Mouse (Mus musculus) heart, postnatal 0 days (tissue): ENCODE results near the gene Plcb1. TPM values are rescaled to one million over a fixed set of nuclear protein-coding genes. Genes with fewer than 3 reads are reported as not detected.
"Not testable (repeated sequence)": the region's sequence is repeated elsewhere in the genome, so short reads cannot be mapped to it uniquely, and the experiment has no call there.

Experiments
- ATAC-seq: fragments of 200-750 bp; cut with Nextera tagmentation; 2 replicates; pipeline ENCODE4 v1.8.0; 2017; ENCODE audit warnings: low read depth, moderate number of reproducible peaks, moderate library complexity; ENCODE audit not compliant: insufficient read depth
- DNase-seq: peaks from one replicate; pipeline ENCODE4 v3.0.0-alpha.2; 2016; ENCODE audit warnings: low spot score
- H3K27ac ChIP-seq: fragments of 300-500 bp; sonication (generic); 2 replicates; pipeline ENCODE4 v1.5.1; 2014; ENCODE audit warnings: low read depth, mild to moderate bottlenecking
- H3K27me3 ChIP-seq: fragments of 300-500 bp; sonication (generic); 2 replicates; pipeline ENCODE4 v1.6.1; 2014; ENCODE audit warnings: low read length, mixed read lengths; ENCODE audit not compliant: control insufficient read depth, insufficient read depth
- H3K36me3 ChIP-seq: fragments of 300-500 bp; sonication (generic); replicated peaks from 2 replicates; pipeline ENCODE4 v1.6.1; 2014; ENCODE audit warnings: low read length, mixed read lengths; ENCODE audit not compliant: control insufficient read depth, insufficient read depth
- H3K4me1 ChIP-seq: fragments of 300-500 bp; sonication (generic); 2 replicates; pipeline ENCODE4 v1.6.1; 2014; ENCODE audit warnings: antibody characterized with exemption; ENCODE audit not compliant: control insufficient read depth, insufficient read depth
- H3K4me2 ChIP-seq: fragments of 300-500 bp; sonication (generic); 2 replicates; pipeline ENCODE4 v1.6.1; 2014; ENCODE audit warnings: low read depth, mild to moderate bottlenecking, low read length, moderate library complexity
- H3K4me3 ChIP-seq: fragments of 300-500 bp; sonication (generic); 2 replicates; pipeline ENCODE4 v1.5.1; 2014; ENCODE audit warnings: low read depth, low read length
- H3K9ac ChIP-seq: fragments of 300-500 bp; sonication (generic); replicated peaks from 2 replicates; pipeline ENCODE4 v1.6.1; 2014; ENCODE audit warnings: low read depth, low read length, mixed read lengths
- H3K9me3 ChIP-seq: fragments of 300-500 bp; sonication (generic); replicated peaks from 2 replicates; pipeline ENCODE4 v1.6.1; 2016; ENCODE audit warnings: low read length; ENCODE audit not compliant: control insufficient read depth
- CTCF ChIP-seq: IDR thresholded peaks from 2 replicates; pipeline ENCODE4 v1.5.1; 2016; ENCODE audit warnings: antibody characterized with exemption, control low read depth, low read depth
- EP300 ChIP-seq: IDR thresholded peaks from 2 replicates; pipeline ENCODE4 v1.6.1; 2016; ENCODE audit warnings: antibody characterized with exemption, low read depth
- WGBS: fragments of 180-500 bp; shearing (Covaris S2); extraction: QIAGEN DNeasy Blood & Tissue Kit; methylation state at CpG from one replicate; pipeline ENCODE4 v1.1.7; 2014; 5-methylcytosine and 5-hydroxymethylcytosine counted together
- polyA plus RNA-seq: library from polyadenylated mRNA; unstranded; fragments of >200 nt; fragmentation: Nextera tagmentation; extraction: Ambion mirVana; gene quantifications from 2 replicates; pipeline ENCODE4 v1.2.1, GENCODE M21; 2015
- total RNA-seq: library from RNA; depleted of rRNA; stranded (reverse); fragments of >200 nt; gene quantifications from 2 replicates; pipeline ENCODE4 v1.2.3, GENCODE M21; 2014; ENCODE audit warnings: low replicate concordance

Gene Plcb1
- total and polyA plus RNA-seq, 2 experiments from 2014 or later, result 3.4 to 3.5 TPM

DNA sequence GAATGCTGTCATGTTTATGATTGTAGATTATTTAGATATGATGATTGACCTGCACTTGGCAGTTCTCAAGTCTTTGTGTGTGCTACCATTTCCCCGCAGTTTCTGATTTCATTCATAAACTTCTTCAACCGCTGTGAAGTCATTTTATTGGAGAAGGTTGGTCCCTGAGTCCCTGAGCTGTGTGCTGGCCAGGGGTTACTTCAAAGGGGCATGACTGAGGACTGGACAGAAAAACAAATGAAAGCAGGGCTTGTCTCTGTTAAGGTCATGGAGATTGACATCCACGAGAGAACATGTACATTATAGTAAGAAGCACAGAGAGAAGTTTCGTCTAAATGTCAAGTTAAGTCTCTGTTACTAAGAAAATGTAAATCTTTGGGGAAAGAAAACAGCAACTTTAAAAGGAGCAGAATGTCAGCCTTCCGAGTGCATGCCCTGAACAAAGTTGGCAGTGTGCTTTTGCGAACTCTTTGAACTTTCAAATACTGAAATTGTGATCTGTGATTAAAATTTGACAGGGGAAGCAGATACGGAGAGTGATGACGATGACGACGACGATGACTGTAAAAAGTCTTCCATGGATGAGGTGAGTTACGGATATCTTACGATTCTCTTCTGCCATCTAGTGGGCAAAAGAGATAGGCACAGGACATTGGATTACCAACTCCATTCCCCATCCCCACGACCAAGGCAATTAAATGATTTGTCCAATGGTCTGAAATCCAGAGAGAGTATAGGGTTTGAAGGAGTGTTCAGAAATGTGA lies 544.1 kb downstream of the Plcb1 start:
- peak; percentile 54 for DNase-seq
- H3K36me3 ChIP-seq, result no peaks in the 10 kb centered on the region
- H3K27me3 ChIP-seq, result no peaks in the 10 kb centered on the region
- ATAC-seq, result 0 out of 2 replicates have a peak, but pooled peaks have one; percentile 51
- WGBS, result 10% methylated on average over 14 of the region's 14 CpGs
- peak overlapping the region; percentile 42; the same call in 1 of the 2 replicates for H3K4me2 ChIP-seq
- no peak overlapping the region for H3K9ac ChIP-seq
- TF ChIP-seq EP300 (no peak), CTCF (peak; percentile 85)
- H3K4me1 ChIP-seq, result no peaks in the 10 kb centered on the region
- no peak overlapping the region for H3K27ac ChIP-seq
- H3K9me3 ChIP-seq, result no peaks in the 10 kb centered on the region
- no peak overlapping the region for H3K4me3 ChIP-seq

DNA sequence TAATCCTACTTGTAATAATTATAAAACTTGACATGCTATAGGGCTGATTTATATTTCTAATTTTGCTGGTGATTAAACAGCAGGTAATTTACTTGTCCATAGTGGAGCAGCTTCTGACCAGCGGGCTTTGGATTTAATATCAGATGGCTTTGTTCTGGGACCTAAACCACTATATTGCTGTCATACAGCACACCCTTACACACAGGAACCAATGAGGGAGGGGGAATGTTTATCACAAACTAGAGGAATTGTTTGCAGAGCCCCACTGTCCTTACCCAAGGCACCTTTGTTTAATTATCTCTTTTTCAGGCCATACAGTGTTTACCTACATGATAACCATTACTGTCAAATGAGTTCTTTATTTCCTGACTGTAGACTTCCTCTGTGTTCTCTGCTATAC lies 546.0 kb downstream of the Plcb1 start:
- H3K27me3 ChIP-seq, result no peaks in the 10 kb centered on the region
- H3K9me3 ChIP-seq, result no peaks in the 10 kb centered on the region
- ATAC-seq (no peak), DNase-seq (no peak)
- H3K4me3 ChIP-seq, result no peak overlapping the region
- no peaks in the 10 kb centered on the region for H3K4me1 ChIP-seq
- no peak overlapping the region for H3K4me2 ChIP-seq
- no peak overlapping the region for H3K9ac ChIP-seq
- TF ChIP-seq EP300 (no peak), CTCF (no peak)
- H3K36me3 ChIP-seq, result no peaks in the 10 kb centered on the region
- 83% methylated on average over 1 of the region's 1 CpGs for WGBS
- H3K27ac ChIP-seq, result no peak overlapping the region

DNA sequence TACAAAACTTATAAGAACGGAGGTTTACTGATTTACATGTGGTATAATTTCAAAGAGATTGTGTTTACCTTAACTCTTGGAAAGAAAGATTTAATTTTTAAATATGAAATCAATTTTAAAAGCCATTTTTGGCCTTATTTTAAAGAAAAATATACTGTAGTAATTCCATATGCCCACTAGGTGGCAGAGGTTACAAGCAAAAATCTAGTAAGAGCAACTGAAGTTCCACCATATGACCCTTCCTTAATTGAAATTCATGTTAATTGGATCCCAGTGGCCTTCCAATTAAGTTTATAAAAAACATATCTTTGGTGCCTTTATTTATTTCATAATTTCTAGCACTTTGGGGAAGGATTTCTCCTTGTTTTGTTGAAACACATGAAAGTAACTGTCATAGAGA lies 570.4 kb downstream of the Plcb1 start:
- Histone ChIP-seq H3K4me2 (no peak overlapping the region), H3K9ac (no peak overlapping the region), H3K27ac (no peak overlapping the region), H3K4me1 (no peaks in the 10 kb centered on the region), H3K4me3 (no peak overlapping the region), H3K27me3 (no peaks in the 10 kb centered on the region), H3K9me3 (no peaks in the 10 kb centered on the region), H3K36me3 (no peaks in the 10 kb centered on the region)
- DNase-seq (peak; percentile 53), ATAC-seq (no peak)
- 7% methylated on average over 1 of the region's 1 CpGs for WGBS
- TF ChIP-seq CTCF (peak; percentile 57), EP300 (no peak)

DNA sequence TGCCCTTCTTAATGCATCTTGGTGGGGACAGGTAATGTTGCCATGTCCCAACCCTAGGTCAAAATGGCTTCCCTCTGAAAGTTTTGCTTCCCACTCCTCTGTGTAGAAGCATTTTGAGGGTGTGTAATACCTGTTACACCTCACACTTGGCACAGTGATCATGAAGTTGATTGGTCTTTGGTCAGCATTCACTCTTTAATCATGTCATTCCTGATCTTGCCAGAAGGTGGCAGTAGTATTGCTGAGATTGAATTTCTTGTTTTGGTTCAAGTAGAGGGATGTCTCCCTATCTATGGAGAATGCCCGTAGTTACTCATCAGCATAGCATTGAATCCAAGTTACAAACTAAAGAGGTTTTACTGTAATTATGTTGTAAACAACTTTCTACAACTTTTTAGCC lies 575.9 kb downstream of the Plcb1 start:
- H3K4me3 ChIP-seq, result no peak overlapping the region
- no peaks in the 10 kb centered on the region for H3K4me1 ChIP-seq
- WGBS, result 9% methylated on average over 1 of the region's 1 CpGs
- no peaks in the 10 kb centered on the region for H3K27me3 ChIP-seq
- DNase-seq (peak; percentile 29), ATAC-seq (no peak)
- TF ChIP-seq EP300 (no peak), CTCF (peak; percentile 88)
- no peaks in the 10 kb centered on the region for H3K9me3 ChIP-seq
- no peak overlapping the region for H3K27ac ChIP-seq
- H3K36me3 ChIP-seq, result no peaks in the 10 kb centered on the region
- H3K9ac ChIP-seq, result no peak overlapping the region
- no peak overlapping the region for H3K4me2 ChIP-seq

DNA sequence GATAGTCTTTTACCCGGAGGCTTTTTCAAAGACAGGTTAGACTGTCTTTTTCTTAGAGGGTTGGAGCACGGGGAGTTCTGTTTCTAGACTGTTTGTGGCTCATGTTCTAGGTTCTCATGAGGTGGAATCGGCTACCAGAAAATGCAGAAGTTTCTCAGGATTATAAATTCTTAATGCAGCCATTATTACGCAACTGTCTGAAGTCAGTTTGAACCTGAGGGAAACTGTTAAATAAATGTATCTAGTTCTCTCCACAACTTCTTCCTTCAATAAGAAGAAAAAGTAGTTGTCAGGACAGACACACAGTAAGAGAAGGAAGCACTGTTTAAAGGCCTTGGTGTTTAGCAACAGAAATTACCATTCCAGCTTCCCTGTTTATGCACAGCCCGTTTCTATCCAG lies 577.1 kb downstream of the Plcb1 start:
- TF ChIP-seq EP300 (no peak), CTCF (no peak)
- no peaks in the 10 kb centered on the region for H3K9me3 ChIP-seq
- no peak overlapping the region for H3K4me3 ChIP-seq

DNA sequence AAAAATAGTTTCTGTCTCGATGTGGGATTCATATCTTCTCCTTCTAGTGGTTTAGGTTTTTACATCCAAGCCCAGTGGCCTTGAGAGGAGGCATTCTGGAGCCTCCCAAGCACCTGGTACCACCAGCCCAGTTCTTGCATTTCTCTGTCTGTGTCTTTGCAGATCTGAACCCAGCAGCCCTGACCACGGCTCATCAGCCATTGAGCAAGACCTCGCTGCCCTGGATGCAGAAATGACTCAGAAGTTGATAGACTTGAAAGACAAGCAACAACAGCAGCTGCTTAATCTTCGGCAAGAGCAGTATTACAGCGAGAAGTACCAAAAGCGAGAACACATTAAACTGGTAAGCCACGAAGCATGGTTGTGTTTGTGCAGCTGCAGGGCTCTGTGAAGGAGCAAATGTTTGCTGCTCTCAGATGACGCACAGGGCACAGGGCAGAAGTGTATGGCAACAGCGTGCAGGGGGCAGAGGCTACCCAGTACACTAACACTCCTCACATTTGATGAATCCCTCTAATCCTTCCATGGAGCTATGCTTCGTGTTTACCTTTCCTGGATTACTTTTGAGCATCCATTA lies 584.5 kb downstream of the Plcb1 start:
- Histone ChIP-seq H3K36me3 (no peaks in the 10 kb centered on the region), H3K4me3 (no peak overlapping the region), H3K9ac (no peak overlapping the region), H3K9me3 (no peaks in the 10 kb centered on the region), H3K27me3 (no peaks in the 10 kb centered on the region), H3K4me1 (no peaks in the 10 kb centered on the region), H3K4me2 (no peak overlapping the region), H3K27ac (no peak overlapping the region)
- DNase-seq (no peak), ATAC-seq (no peak)
- 66% methylated on average over 10 of the region's 10 CpGs for WGBS
- TF ChIP-seq CTCF (no peak), EP300 (no peak)

More for the DNA sequence above, 577.1 kb downstream of the Plcb1 start:
- ATAC-seq (no peak), DNase-seq (no peak)
- H3K27ac ChIP-seq, result no peak overlapping the region
- 83% methylated on average over 5 of the region's 5 CpGs for WGBS
- no peaks in the 10 kb centered on the region for H3K4me1 ChIP-seq
- H3K4me2 ChIP-seq, result no peak overlapping the region
- no peaks in the 10 kb centered on the region for H3K27me3 ChIP-seq
- H3K9ac ChIP-seq, result no peak overlapping the region
- no peaks in the 10 kb centered on the region for H3K36me3 ChIP-seq

DNA sequence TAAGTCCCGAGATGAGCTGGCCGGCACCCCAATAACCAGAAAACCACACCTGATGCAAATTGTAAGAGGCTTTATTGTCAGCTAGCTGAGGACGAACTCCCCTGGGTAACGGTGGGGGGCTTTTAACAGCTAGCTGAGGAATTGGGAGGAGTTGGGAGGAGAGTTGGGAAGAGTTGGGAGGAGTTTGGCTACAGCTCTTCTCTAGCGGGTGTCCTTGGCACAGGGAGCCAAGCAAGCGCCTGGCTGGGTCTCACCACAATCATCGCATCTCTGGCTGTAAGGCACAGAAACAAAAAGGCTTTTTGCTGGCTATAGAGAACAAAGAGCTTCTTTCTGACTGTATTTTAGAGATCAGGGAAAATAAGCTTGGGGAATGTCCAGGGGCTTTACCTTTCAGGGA lies 594.9 kb downstream of the Plcb1 start:
- not testable (repeated sequence) for H3K27ac ChIP-seq, H3K4me1 ChIP-seq, DNase-seq, H3K4me2 ChIP-seq, H3K36me3 ChIP-seq, H3K27me3 ChIP-seq, ATAC-seq, H3K9ac ChIP-seq, H3K4me3 ChIP-seq, H3K9me3 ChIP-seq
- 44% methylated on average over 7 of the region's 7 CpGs for WGBS
